Mouse (Mus musculus) embryonic fibroblast, embryonic 13.5 days (primary cell): ENCODE data around the gene Exph5.

Experiments used
- CTCF ChIP-seq: IDR thresholded peaks from 2 replicates; pipeline ENCODE4 v1.5.1; 2011; ENCODE audit warnings: mild to moderate bottlenecking, control low read depth, low read length, moderate library complexity, borderline replicate concordance; ENCODE audit not compliant: insufficient read depth
- POLR2A ChIP-seq: IDR thresholded peaks from 2 replicates; pipeline ENCODE4 v1.6.1; 2011; ENCODE audit warnings: low read depth, mild to moderate bottlenecking, control low read depth, low read length, moderate library complexity

DNA sequence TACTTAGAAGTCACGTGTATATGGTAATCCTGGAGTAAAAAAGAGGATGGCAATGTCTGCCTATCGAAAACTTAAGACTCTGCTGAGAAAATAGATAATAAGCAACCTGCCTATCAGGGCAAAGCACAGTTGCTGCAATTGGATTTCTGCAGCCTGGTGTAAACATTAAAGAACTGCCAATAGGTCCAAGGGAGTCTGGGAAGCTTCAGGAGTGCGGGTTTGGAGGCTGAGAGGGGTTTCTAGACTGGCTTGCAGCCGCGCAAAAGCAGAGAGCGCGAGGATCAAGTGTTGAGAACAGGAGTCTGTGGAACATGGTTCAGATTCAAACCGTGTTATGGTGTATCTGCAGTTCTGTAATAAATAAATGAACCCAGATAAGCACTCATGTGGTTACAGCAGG lies 83.4 kb downstream of the Exph5 start:
- TF ChIP-seq CTCF (no peak), POLR2A (no peak)
